Mouse (Mus musculus) MEL (cell line): ENCODE data around the gene Gsta4. TPM values are rescaled to one million over a fixed set of nuclear protein-coding genes. Genes with fewer than 3 reads are reported as not detected.

ENCODE experiments used
- DNase-seq: peaks from one replicate; pipeline ENCODE4 v3.0.0; 2011; ENCODE audit warnings: low read depth, low spot score
- H3K27ac ChIP-seq: 2 replicates; pipeline ENCODE4 v1.5.1; 2012; ENCODE audit warnings: low read depth, mild to moderate bottlenecking, control low read depth, low read length, moderate library complexity; ENCODE audit not compliant: control insufficient read depth
- H3K27me3 ChIP-seq, 2 experiments: fragments of 150-350 bp in 1 of 2; sonication (generic) in 1 of 2; 2 replicates each; pipeline ENCODE4 v1.6.1; 2012; ENCODE audit warnings: low read length in 2 of 2, mild to moderate bottlenecking in 2 of 2, improper control_type of control experiment in 1 of 2, moderate library complexity in 1 of 2; ENCODE audit not compliant: insufficient read depth in 2 of 2, control insufficient read depth in 1 of 2
- H3K36me3 ChIP-seq, 2 experiments: 2 replicates each; pipeline ENCODE4 v1.6.1; 2012 to 2014; ENCODE audit warnings: low read length in 2 of 2, improper control_type of control experiment in 1 of 2, inconsistent platforms in 1 of 2, mild to moderate bottlenecking in 1 of 2; ENCODE audit not compliant: insufficient read depth in 2 of 2, control insufficient read depth in 1 of 2
- H3K4me1 ChIP-seq, 2 experiments: fragments of 150-350 bp in 1 of 2; sonication (generic) in 1 of 2; 2 replicates each; pipeline ENCODE4 v1.6.1; 2012; ENCODE audit warnings: low read length in 2 of 2, improper control_type of control experiment in 1 of 2, mild to moderate bottlenecking in 1 of 2; ENCODE audit not compliant: insufficient read depth in 2 of 2, control insufficient read depth in 1 of 2
- H3K4me3 ChIP-seq, 2 experiments: fragments of 150-350 bp in 1 of 2; sonication (generic) in 1 of 2; 2 replicates each; pipeline ENCODE4 v1.5.1; 2012; ENCODE audit warnings: low read depth in 2 of 2, low read length in 2 of 2, mild to moderate bottlenecking in 2 of 2, moderate library complexity in 2 of 2, control low read depth in 1 of 2, improper control_type of control experiment in 1 of 2; ENCODE audit not compliant: control insufficient read depth in 1 of 2, insufficient read depth in 1 of 2
- H3K79me2 ChIP-seq: 2 replicates; pipeline ENCODE4 v1.6.1; 2012; ENCODE audit warnings: mild to moderate bottlenecking, low read length, moderate library complexity; ENCODE audit not compliant: control insufficient read depth, poor library complexity, insufficient read depth
- H3K9ac ChIP-seq: 2 replicates; pipeline ENCODE4 v1.6.1; 2012; ENCODE audit warnings: low read depth, mild to moderate bottlenecking, control low read depth, low read length, moderate library complexity; ENCODE audit not compliant: control insufficient read depth, poor library complexity, severe bottlenecking
- H3K9me3 ChIP-seq: fragments of 150-350 bp; sonication (generic); replicated peaks from 2 replicates; pipeline ENCODE4 v1.6.1; 2012; ENCODE audit warnings: mild to moderate bottlenecking, low read length, improper control_type of control experiment, moderate library complexity; ENCODE audit not compliant: insufficient read depth
- CHD1 ChIP-seq: IDR thresholded peaks from 2 replicates; pipeline ENCODE4 v1.6.1; 2012; ENCODE audit warnings: low read depth, mild to moderate bottlenecking, inconsistent platforms, low read length, improper control_type of control experiment
- CHD2 ChIP-seq: IDR thresholded peaks from 2 replicates; pipeline ENCODE4 v1.6.1; 2011; ENCODE audit warnings: low read length, improper control_type of control experiment
- EP300 ChIP-seq, 2 experiments: IDR thresholded peaks; 2 replicates each; pipeline ENCODE4 v1.6.1; 2011; ENCODE audit warnings: improper control_type of control experiment in 2 of 2, low read length in 2 of 2, low read depth in 1 of 2, mild to moderate bottlenecking in 1 of 2
- ETS1 ChIP-seq: IDR thresholded peaks from 2 replicates; pipeline ENCODE4 v1.6.1; 2012; ENCODE audit warnings: low read depth, mild to moderate bottlenecking, inconsistent platforms, low read length, improper control_type of control experiment, moderate library complexity
- GABPA ChIP-seq: IDR thresholded peaks from 2 replicates; pipeline ENCODE4 v1.6.1; 2012; ENCODE audit warnings: low read depth, mild to moderate bottlenecking, inconsistent platforms, low read length, improper control_type of control experiment, moderate library complexity
- GATA1 ChIP-seq: IDR thresholded peaks from 2 replicates; pipeline ENCODE4 v1.6.1; 2011; ENCODE audit warnings: low read depth, low read length, improper control_type of control experiment
- JUND ChIP-seq: IDR thresholded peaks from 2 replicates; pipeline ENCODE4 v1.6.1; 2011; ENCODE audit warnings: low read depth, mild to moderate bottlenecking, improper control_type of control experiment, low read length
- MAZ ChIP-seq: IDR thresholded peaks from 2 replicates; pipeline ENCODE4 v1.6.1; 2012; ENCODE audit warnings: low read depth, mild to moderate bottlenecking, inconsistent platforms, low read length, improper control_type of control experiment
- MYB ChIP-seq: IDR thresholded peaks from 2 replicates; pipeline ENCODE4 v1.6.1; 2011; ENCODE audit warnings: mild to moderate bottlenecking, low read depth, low read length, improper control_type of control experiment
- NELFE ChIP-seq: IDR thresholded peaks from 2 replicates; pipeline ENCODE4 v1.6.1; 2011; ENCODE audit warnings: low read depth, low read length, improper control_type of control experiment
- POLR2A ChIP-seq, 2 experiments: IDR thresholded peaks; 2 replicates each; pipeline ENCODE4 v1.6.1; 2011 to 2012; ENCODE audit warnings: low read length in 2 of 2, mild to moderate bottlenecking in 2 of 2, control low read depth in 1 of 2, improper control_type of control experiment in 1 of 2, low read depth in 1 of 2, moderate library complexity in 1 of 2; ENCODE audit not compliant: control insufficient read depth in 1 of 2, insufficient read depth in 1 of 2, poor library complexity in 1 of 2
- POLR2AphosphoS2 ChIP-seq: IDR thresholded peaks from 2 replicates; pipeline ENCODE4 v1.6.1; 2011; ENCODE audit warnings: low read length, improper control_type of control experiment
- RCOR1 ChIP-seq: IDR thresholded peaks from 2 replicates; pipeline ENCODE4 v1.6.1; 2012; ENCODE audit warnings: low read depth, mild to moderate bottlenecking, inconsistent platforms, low read length, improper control_type of control experiment
- SIN3A ChIP-seq: IDR thresholded peaks from 2 replicates; pipeline ENCODE4 v1.6.1; 2012; ENCODE audit warnings: low read length, improper control_type of control experiment, inconsistent platforms
- TAL1 ChIP-seq: IDR thresholded peaks from 2 replicates; pipeline ENCODE4 v1.6.1; 2012; ENCODE audit warnings: mild to moderate bottlenecking, inconsistent platforms, low read length, moderate library complexity, mixed read lengths
- TBP ChIP-seq: IDR thresholded peaks from 2 replicates; pipeline ENCODE4 v1.8.0; 2011; ENCODE audit warnings: low read depth, low read length, improper control_type of control experiment
- TCF12 ChIP-seq: IDR thresholded peaks from 2 replicates; pipeline ENCODE4 v1.6.1; 2014; ENCODE audit warnings: low read depth, mild to moderate bottlenecking, inconsistent platforms, low read length, improper control_type of control experiment, moderate library complexity
- USF1 ChIP-seq: IDR thresholded peaks from 2 replicates; pipeline ENCODE4 v1.6.1; 2014; ENCODE audit warnings: low read depth, mild to moderate bottlenecking, inconsistent platforms, low read length, improper control_type of control experiment, moderate library complexity
- ZKSCAN1 ChIP-seq: IDR thresholded peaks from 2 replicates; pipeline ENCODE4 v1.6.1; 2012; ENCODE audit warnings: low read depth, mild to moderate bottlenecking, inconsistent platforms, low read length, improper control_type of control experiment, moderate library complexity
- ZMIZ1 ChIP-seq: IDR thresholded peaks from 2 replicates; pipeline ENCODE4 v1.6.1; 2012; ENCODE audit warnings: low read depth, mild to moderate bottlenecking, inconsistent platforms, low read length, improper control_type of control experiment, moderate library complexity
- ZNF384 ChIP-seq: IDR thresholded peaks from 2 replicates; pipeline ENCODE4 v1.6.1; 2012; ENCODE audit warnings: low read depth, mild to moderate bottlenecking, inconsistent platforms, low read length, improper control_type of control experiment
- polyA plus RNA-seq, 2 experiments: library from polyadenylated mRNA; stranded (reverse) in 1 of 2; unstranded in 1 of 2; fragments of >175 nt in 1 of 2; fragments of >200 nt in 1 of 2; gene quantifications; 2 replicates each; pipeline versions ENCODE4 v1.2.1 to v1.2.4; 2012; ENCODE audit warnings: low replicate concordance in 2 of 2, low read depth in 1 of 2; ENCODE audit not compliant: insufficient read length in 2 of 2, insufficient read depth in 1 of 2, missing spikeins in 1 of 2
- total RNA-seq: library from RNA; depleted of rRNA; stranded (reverse); fragments of 300-350 nt; gene quantifications from 2 replicates; pipeline ENCODE4 v1.2.3, GENCODE M21; 2012

The Gsta4 gene
- total and polyA plus RNA-seq, 3 experiments, result 5.0 to 9.8 TPM; not detected in 1

DNA sequence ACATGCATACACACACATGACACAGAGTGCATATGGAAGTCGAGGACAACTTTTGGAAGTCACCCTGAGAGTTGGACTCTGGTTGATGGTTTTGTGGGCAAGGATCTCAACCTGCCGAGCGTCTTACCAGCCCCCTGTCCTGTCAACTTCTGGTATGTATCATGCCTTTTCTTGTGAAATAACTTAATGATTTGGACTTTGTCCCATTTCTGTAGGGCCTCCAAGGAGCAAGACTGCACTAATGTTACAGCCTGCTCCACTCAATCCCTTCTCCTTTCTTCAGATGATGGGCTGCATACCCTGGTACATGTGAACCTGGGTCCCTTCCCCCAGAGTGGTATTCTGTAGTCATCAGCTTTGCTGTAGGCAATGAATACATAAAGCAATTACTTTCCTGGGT lies 27.5 kb downstream of the Gsta4 start:
- no peak overlapping the region for H3K9ac ChIP-seq
- TF ChIP-seq ZKSCAN1, result no peak
- no peak for TF ChIP-seq NELFE
- TF ChIP-seq TBP, result no peak
- no peak for TF ChIP-seq ETS1
- no peak for TF ChIP-seq POLR2A (IDR thresholded peaks at IDR 0.05; ENCODE audit: control insufficient read depth in 1 of 2, insufficient read depth in 1 of 2, low read depth in 1 of 2, low read length in 2 of 2, poor library complexity in 1 of 2)
- TF ChIP-seq GATA1, result no peak
- no peak for TF ChIP-seq SIN3A
- TF ChIP-seq CHD1, result no peak
- TF ChIP-seq TAL1, result no peak
- H3K4me1 ChIP-seq, result peaks cover 5 to 11% of the 10 kb centered on the region in 2 experiments
- H3K36me3 ChIP-seq, result peaks cover 0 to 6% of the 10 kb centered on the region in 2 experiments; a peak in 2 of 4 replicates
- H3K9me3 ChIP-seq, result no peaks in the 10 kb centered on the region
- H3K27me3 ChIP-seq, result no peaks in the 10 kb centered on the region
- no peak for DNase-seq
- H3K4me3 ChIP-seq, result no peak overlapping the region
- H3K27ac ChIP-seq, result no peak overlapping the region
- no peaks in the 10 kb centered on the region for H3K79me2 ChIP-seq

DNA sequence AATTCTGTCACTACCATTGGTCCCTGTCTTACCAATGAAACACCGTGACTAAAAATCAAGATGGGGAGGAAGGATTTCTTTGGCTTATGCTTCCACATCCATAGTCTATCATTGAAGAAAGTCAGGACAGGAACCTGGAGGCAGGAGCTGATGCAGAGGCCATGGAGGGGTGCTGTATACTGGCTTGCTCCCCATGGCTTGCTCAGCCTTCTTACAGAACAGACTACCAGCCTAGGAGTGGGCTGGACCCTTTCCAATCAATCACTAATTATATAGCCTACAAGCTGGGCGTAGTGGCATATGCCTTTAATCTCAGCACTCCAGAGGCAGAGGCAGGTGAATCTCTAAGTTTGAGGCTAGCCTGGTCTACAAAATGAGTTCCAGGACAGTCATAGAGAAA lies 28.2 kb downstream of the Gsta4 start:
- Histone ChIP-seq H3K4me1 (peaks cover 5 to 11% of the 10 kb centered on the region in 2 experiments), H3K9ac (no peak overlapping the region), H3K27me3 (no peaks in the 10 kb centered on the region), H3K79me2 (no peaks in the 10 kb centered on the region), H3K27ac (no peak overlapping the region), H3K36me3 (peaks cover 0 to 6% of the 10 kb centered on the region in 2 experiments; a peak in 2 of 4 replicates), H3K4me3 (no peak overlapping the region), H3K9me3 (no peaks in the 10 kb centered on the region)
- no peak for DNase-seq
- TF ChIP-seq ZMIZ1, result no peak
- TF ChIP-seq MYB, result no peak
- no peak for TF ChIP-seq MAZ
- TF ChIP-seq POLR2AphosphoS2, result no peak
- no peak for TF ChIP-seq CHD2
- no peak for TF ChIP-seq EP300 (IDR thresholded peaks at IDR 0.05; ENCODE audit: low read depth in 1 of 2, low read length in 2 of 2)
- TF ChIP-seq RCOR1, result no peak
- no peak for TF ChIP-seq TCF12

DNA sequence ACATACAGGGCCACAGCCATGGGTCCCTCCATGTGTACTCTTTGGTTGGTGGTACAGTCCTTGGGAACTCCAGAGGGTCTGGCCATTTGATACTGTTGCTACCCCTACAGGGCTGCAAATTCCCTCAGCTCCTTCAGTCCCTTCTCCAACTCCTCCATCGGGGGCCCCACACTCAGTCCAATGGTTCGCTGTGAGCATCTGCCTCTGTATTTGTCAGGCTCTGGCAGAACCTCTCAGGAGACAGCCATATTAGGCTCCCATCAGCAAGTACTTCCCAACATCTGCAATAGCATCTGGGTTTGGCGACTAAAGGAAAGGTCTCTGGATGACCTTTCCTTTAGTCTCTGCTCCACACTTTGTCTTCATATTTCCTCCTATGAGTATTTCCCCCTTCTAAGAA lies 28.9 kb downstream of the Gsta4 start:
- no peak for DNase-seq
- no peaks in the 10 kb centered on the region for H3K27me3 ChIP-seq
- no peak overlapping the region for H3K9ac ChIP-seq
- TF ChIP-seq ZKSCAN1 (no peak), RCOR1 (no peak), MYB (no peak), ZNF384 (no peak), TAL1 (no peak), GABPA (no peak), CHD2 (no peak), JUND (no peak), USF1 (no peak), SIN3A (no peak), MAZ (no peak)
- no peak overlapping the region for H3K4me3 ChIP-seq
- no peaks in the 10 kb centered on the region for H3K9me3 ChIP-seq
- no peak overlapping the region for H3K27ac ChIP-seq
- peaks cover 0 to 6% of the 10 kb centered on the region in 2 experiments; a peak in 2 of 4 replicates for H3K36me3 ChIP-seq
- H3K79me2 ChIP-seq, result no peaks in the 10 kb centered on the region
- peaks cover 5 to 11% of the 10 kb centered on the region in 2 experiments for H3K4me1 ChIP-seq
